Mouse (Mus musculus): ENCODE measurements at regions not wholly inside any gene's neighbourhood (a gene's known extent, or its start where the extent isn't known, plus 50 kb on each side); places are given as distances from the start of the nearest gene placed in this dataset.

GRCm38 (mm10) chr14:37292084-37292860 is 157.2 kb upstream of the Ghitm start:
- DNase-seq, result peak; percentile 22

- DNase-seq, result no peak
These were observed 149.3 kb upstream of the Ghitm start for GRCm38 (mm10) chr14:37284391-37284790.

- DNase-seq, result no peak
These were observed 144.3 kb upstream of the Ghitm start for GRCm38 (mm10) chr14:37279356-37279755.

GRCm38 (mm10) chr14:37276728-37277695 is 141.9 kb upstream of the Ghitm start:
- DNase-seq, result peak; percentile 33

GRCm38 (mm10) chr14:37272063-37272462 is 137.0 kb upstream of the Ghitm start:
- no peak for DNase-seq

GRCm38 (mm10) chr14:37271015-37271933 is 136.2 kb upstream of the Ghitm start:
- no peak for DNase-seq

GRCm38 (mm10) chr14:37269920-37270319 is 134.8 kb upstream of the Ghitm start:
- no peak for DNase-seq

- DNase-seq, result peak; percentile 83
These were observed 103.6 kb upstream of the Ghitm start for GRCm38 (mm10) chr14:37238632-37239032.

GRCm38 (mm10) chr14:37237191-37237590 is 102.1 kb upstream of the Ghitm start:
- DNase-seq, result no peak

GRCm38 (mm10) chr14:37208256-37208655 is 73.2 kb upstream of the Ghitm start:
- DNase-seq, result no peak

- no peak for DNase-seq
These were observed 54.7 kb upstream of the Ghitm start for GRCm38 (mm10) chr14:37189795-37190194.
